Mouse (Mus musculus): ENCODE measurements around the gene Fgd6. TPM values are rescaled to one million over a fixed set of nuclear protein-coding genes. Genes with fewer than 3 reads are reported as not detected.

Fgd6 gene
- polyA plus RNA-seq, 1 experiment from 2014 or later = 3.0 TPM

DNA sequence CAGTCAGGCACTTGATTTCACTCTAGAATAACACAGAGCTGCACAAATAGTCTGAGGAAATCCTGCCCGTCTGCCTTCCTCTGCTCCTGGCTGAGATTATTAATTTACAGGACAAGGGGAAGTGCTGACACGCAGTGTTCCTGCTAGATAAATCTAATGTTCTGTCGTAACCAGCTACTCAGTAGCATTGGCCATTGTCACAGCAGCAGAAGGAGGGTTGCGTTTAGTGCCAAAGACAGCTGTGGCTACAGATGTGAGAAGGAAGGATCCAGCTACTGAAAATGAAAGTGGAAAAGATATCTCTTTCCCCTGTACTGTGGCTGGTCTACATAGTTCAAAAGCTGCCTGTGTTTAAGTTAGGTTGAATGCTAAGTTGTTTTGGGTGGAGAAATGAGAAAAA lies 71.4 kb downstream of the Fgd6 start:
- Histone ChIP-seq H3K9me3 (replicated peaks) (no peaks in the 10 kb centered on the region), H3K27me3 (no peaks in the 10 kb centered on the region), H3K36me3 (peaks cover 11% of the 10 kb centered on the region; the same call in 1 of the 2 replicates), H3K9ac (no peak overlapping the region), H3K4me1 (no peaks in the 10 kb centered on the region), H3K4me2 (no peak overlapping the region), H3K4me3 (replicated peaks) (no peak overlapping the region), H3K27ac (0 out of 2 replicates have a peak overlapping the region, but pooled peaks have one; percentile 9)
- 24% methylated on average over 4 of the region's 4 CpGs for WGBS
- ATAC-seq (replicated peaks; ENCODE audit: low FRiP score) = no peak

DNA sequence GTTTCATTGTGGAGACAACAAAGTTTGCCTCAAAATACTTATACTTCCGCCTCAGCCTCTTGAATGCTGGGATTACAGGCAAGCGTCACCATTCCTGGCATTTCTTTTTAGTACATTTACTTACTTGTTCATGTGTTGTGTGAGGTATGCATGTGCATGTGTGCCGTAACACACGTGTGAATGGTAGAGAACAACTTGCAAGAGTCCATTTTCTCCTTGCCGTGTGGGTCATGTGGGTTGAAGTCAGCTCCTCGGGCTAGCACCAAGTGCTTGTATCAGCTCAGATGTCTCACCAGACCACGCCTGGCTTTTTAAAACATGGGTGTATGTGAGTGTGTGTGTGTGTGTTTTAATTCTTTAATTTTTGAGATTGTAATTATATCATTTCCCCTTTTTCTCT lies 71.8 kb downstream of the Fgd6 start:
- no peak for ATAC-seq (replicated peaks; ENCODE audit: low FRiP score)
- Histone ChIP-seq H3K4me3 (replicated peaks) (no peak overlapping the region), H3K9me3 (replicated peaks) (no peaks in the 10 kb centered on the region), H3K36me3 (peaks cover 11% of the 10 kb centered on the region; the same call in 1 of the 2 replicates), H3K4me2 (no peak overlapping the region), H3K27me3 (no peaks in the 10 kb centered on the region), H3K4me1 (no peaks in the 10 kb centered on the region), H3K27ac (0 out of 2 replicates have a peak overlapping the region, but pooled peaks have one; percentile 13), H3K9ac (no peak overlapping the region)
- WGBS = 89% methylated on average over 7 of the region's 7 CpGs

DNA sequence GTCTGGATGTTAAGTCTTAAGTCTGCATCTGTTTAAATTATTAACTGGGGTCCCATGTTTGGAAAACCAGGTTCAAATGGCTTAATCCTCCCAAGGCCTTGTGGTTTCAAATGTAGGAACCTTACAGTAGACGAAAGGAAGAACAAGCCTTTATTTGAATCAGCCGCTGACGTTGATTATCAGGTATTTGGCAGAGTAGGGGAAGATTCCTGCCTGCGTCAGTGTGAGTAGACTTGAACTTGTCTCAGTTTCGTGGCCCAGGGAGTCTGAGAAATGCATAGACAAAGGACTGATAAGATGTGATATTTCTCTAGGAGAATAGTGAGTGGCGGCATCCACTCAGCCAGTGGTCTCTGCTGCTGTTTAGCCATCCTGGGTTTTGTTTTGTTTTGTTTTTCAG lies 73.0 kb downstream of the Fgd6 start:
- H3K4me3 ChIP-seq (replicated peaks) = no peak overlapping the region
- H3K9ac ChIP-seq = no peak overlapping the region
- no peaks in the 10 kb centered on the region for H3K4me1 ChIP-seq
- no peak overlapping the region for H3K4me2 ChIP-seq
- peaks cover 6% of the 10 kb centered on the region; the same call in 1 of the 2 replicates for H3K36me3 ChIP-seq
- H3K27me3 ChIP-seq = no peaks in the 10 kb centered on the region
- ATAC-seq (replicated peaks; ENCODE audit: low FRiP score) = no peak
- no peaks in the 10 kb centered on the region for H3K9me3 ChIP-seq (replicated peaks)
- 91% methylated on average over 6 of the region's 6 CpGs for WGBS
- H3K27ac ChIP-seq = no peak overlapping the region

DNA sequence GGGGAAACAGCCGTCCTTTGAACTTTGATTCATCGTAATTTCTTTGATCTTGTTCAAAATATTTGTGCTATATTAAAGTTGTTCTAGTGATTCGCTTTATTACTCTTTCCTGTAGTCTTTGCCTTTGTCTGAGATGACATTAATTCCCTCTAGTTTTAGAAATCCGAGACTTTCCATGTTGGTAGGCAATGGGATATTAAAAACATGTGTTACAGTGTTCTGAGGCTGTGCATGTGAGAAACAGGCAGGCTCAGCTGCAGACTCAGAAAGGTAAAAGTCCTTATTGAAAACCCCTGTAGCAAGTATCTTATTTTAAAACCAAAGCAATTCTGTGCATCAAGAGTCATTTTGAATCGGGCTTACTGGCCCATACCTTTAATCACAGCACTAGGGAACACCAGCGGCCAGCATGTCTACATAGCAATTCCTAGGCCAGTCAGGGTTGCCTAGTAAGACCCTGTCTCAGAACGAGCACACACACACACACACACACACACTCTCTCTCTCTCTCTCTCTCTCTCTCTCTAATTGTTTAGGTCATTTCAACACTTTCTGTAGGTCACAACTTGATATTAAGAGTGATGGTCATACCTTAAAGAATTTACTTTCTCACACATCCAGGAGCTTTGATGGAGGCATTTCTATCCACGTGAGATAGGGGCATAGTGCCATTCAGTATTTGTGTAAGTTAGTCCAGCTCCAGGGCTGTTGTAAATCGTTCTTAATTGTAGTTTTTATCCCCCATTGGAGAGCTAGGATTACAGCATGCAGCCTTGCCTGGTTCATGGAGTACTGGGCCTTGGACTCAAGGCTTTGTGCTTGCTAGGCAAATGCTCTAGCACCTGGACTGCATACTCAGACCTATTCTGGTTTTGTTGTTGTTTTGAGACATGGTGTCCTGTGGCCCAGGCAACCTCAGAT lies 75.3 kb downstream of the Fgd6 start:
- Histone ChIP-seq H3K9me3 (replicated peaks) (no peaks in the 10 kb centered on the region), H3K27me3 (no peaks in the 10 kb centered on the region), H3K9ac (no peak overlapping the region), H3K4me1 (peaks cover 6% of the 10 kb centered on the region; the same call in 1 of the 2 replicates), H3K4me2 (no peak overlapping the region), H3K27ac (no peak overlapping the region), H3K36me3 (0 out of 2 replicates have a peak, but pooled peaks cover 4% of the 10 kb centered on the region), H3K4me3 (replicated peaks) (no peak overlapping the region)
- WGBS = 69% methylated on average over 9 of the region's 9 CpGs
- ATAC-seq (replicated peaks; ENCODE audit: low FRiP score) = no peak

DNA sequence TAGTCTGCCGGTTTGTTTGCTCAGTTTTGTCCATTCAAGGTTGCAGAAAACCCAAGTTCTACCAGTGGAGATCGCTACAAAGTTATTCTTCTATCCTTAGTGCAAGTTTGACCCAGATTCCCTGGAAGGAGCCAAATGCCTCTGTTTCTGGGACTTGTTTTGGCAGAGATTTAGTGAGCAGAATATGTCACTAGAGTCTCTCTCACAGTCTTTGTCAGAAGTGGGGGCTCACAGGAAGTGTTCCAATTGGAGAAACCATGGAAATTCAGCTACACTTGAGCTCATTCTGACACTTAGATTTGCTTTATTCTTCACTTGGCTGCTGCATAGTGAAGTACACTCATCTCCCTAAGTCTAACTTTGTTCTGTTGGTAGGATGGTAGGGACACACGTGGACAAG lies 76.4 kb downstream of the Fgd6 start:
- Histone ChIP-seq H3K4me1 (peaks cover 7% of the 10 kb centered on the region; the same call in 1 of the 2 replicates), H3K4me2 (no peak overlapping the region), H3K27me3 (no peaks in the 10 kb centered on the region), H3K36me3 (0 out of 2 replicates have a peak, but pooled peaks cover 4% of the 10 kb centered on the region), H3K9ac (no peak overlapping the region), H3K27ac (no peak overlapping the region), H3K4me3 (replicated peaks) (no peak overlapping the region), H3K9me3 (replicated peaks) (no peaks in the 10 kb centered on the region)
- WGBS = 80% methylated on average over 3 of the region's 3 CpGs
- no peak for ATAC-seq (replicated peaks; ENCODE audit: low FRiP score)

DNA sequence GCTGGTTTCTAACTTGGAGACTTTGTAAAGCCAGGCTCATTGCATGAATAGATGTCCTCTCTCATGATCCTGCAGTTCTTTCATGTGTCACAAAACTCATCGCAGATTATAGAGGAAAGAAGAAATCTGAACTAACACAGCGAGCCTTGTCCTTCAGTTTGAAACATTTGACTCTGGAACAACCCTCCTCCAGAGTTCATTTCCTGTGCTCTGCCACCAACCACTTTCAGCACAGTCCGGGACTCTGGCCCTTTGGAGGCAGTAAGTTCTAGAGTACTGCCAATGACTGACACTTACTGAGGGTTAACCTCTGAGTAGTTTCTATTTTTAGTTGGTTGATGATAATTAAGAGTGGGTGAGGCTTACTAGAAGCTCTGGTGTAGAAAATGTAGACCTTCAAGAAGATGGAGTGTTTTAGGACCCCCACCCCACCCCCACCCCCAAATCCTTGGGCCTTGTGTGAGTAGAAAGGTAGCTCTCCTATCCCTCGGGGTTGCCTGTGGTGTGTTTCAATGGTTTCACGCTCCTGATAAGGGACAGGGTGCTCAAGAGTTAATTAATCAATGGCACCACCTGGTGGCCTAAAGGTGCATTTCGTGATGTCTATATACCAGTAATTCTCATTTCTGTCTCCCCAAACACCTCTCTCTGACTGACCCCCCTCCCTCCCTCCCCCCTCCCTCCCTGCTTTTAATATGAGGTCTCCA lies 80.2 kb downstream of the Fgd6 start:
- Histone ChIP-seq H3K9ac (no peak overlapping the region), H3K4me1 (peaks cover 7% of the 10 kb centered on the region; the same call in 1 of the 2 replicates), H3K27ac (no peak overlapping the region), H3K36me3 (peaks cover 1% of the 10 kb centered on the region; the same call in 1 of the 2 replicates), H3K27me3 (no peaks in the 10 kb centered on the region), H3K4me3 (replicated peaks) (no peak overlapping the region), H3K9me3 (replicated peaks) (no peaks in the 10 kb centered on the region), H3K4me2 (no peak overlapping the region)
- ATAC-seq (replicated peaks; ENCODE audit: low FRiP score) = peak; percentile 75
- 21% methylated on average over 6 of the region's 6 CpGs for WGBS

DNA sequence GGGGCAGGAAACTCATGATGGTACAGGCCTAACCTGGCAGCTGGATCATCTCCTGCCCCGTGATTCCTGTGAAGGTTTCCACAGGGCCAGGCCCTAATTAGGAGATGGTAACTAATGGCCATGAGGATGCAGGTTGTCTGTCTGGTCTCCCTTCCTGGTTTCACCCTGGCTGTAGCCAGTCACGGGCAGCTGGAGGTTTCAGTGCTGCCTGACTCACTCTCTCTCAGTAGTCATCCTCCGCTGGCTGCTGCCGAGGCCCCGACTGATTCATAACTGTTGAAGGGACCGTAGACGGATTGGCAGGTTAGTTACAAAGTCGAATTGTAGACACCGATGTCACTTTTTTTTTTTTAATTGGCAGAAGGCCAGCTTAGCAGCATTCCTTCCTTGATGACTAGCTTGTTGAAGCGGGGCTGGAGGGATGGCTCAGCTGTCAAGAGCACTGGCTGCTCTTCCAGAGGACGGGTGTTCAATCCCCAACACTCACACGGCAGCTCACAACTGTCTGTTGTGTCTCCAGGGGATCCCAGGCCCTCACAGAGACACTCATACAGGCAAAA lies 81.1 kb downstream of the Fgd6 start:
- WGBS = 69% methylated on average over 12 of the region's 12 CpGs
- Histone ChIP-seq H3K4me3 (replicated peaks) (no peak overlapping the region), H3K4me2 (no peak overlapping the region), H3K27me3 (no peaks in the 10 kb centered on the region), H3K36me3 (peaks cover 9% of the 10 kb centered on the region; the same call in 1 of the 2 replicates), H3K27ac (no peak overlapping the region), H3K9me3 (replicated peaks) (no peaks in the 10 kb centered on the region), H3K4me1 (peaks cover 7% of the 10 kb centered on the region; the same call in 1 of the 2 replicates), H3K9ac (no peak overlapping the region)
- ATAC-seq (replicated peaks; ENCODE audit: low FRiP score) = 0 out of 2 replicates have a peak, but pooled peaks have one; percentile 40

DNA sequence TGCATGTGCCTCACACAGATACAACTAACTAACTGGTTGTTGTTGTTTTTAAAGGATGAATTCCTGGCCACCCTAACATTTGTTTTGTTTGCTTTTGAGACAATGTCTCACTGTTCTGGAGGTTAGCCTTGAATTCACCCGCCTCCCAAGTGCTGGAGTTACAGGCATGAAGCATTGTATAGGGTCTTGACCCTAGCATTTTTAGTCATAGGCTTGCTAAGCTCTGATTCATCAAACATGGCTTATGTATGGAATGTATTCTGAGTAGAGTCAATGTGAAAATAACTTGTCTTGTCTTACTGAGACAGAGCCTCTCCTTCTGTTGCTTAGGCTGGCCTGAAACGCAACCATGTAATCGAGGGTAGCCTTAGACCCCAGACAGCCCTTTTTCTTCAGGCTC lies 82.1 kb downstream of the Fgd6 start:
- no peak for ATAC-seq (replicated peaks; ENCODE audit: low FRiP score)
- H3K9ac ChIP-seq = no peak overlapping the region
- no peak overlapping the region for H3K27ac ChIP-seq
- 89% methylated on average over 3 of the region's 3 CpGs for WGBS
- no peak overlapping the region for H3K4me3 ChIP-seq (replicated peaks)
- peaks cover 10% of the 10 kb centered on the region for H3K36me3 ChIP-seq
- peaks cover 7% of the 10 kb centered on the region; the same call in 1 of the 2 replicates for H3K4me1 ChIP-seq
- no peaks in the 10 kb centered on the region for H3K27me3 ChIP-seq
- H3K9me3 ChIP-seq (replicated peaks) = no peaks in the 10 kb centered on the region
- no peak overlapping the region for H3K4me2 ChIP-seq

DNA sequence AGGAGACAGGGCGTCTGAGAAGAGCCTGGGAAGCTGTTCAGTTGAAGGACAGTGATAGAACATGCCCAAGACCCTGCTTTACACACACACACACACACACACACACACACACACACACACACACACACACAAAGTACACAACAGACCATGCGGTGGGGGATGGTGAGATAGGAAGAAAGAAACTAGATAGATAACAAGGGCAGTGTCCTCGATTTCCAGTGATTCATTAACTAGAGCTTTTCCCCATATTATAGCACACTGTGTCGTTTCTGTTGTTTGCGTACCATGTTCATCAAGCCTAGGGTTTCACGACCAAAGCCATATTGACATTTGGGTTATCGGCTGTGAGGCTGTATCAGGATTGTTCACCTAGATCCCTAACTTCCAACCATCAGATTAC lies 83.2 kb downstream of the Fgd6 start:
- Histone ChIP-seq H3K4me1 (peaks cover 7% of the 10 kb centered on the region; the same call in 1 of the 2 replicates), H3K9me3 (replicated peaks) (no peaks in the 10 kb centered on the region), H3K4me2 (no peak overlapping the region), H3K36me3 (peaks cover 18% of the 10 kb centered on the region), H3K27me3 (no peaks in the 10 kb centered on the region), H3K9ac (no peak overlapping the region), H3K4me3 (replicated peaks) (no peak overlapping the region), H3K27ac (no peak overlapping the region)
- WGBS = 89% methylated on average over 7 of the region's 7 CpGs
- ATAC-seq (replicated peaks; ENCODE audit: low FRiP score) = no peak

DNA sequence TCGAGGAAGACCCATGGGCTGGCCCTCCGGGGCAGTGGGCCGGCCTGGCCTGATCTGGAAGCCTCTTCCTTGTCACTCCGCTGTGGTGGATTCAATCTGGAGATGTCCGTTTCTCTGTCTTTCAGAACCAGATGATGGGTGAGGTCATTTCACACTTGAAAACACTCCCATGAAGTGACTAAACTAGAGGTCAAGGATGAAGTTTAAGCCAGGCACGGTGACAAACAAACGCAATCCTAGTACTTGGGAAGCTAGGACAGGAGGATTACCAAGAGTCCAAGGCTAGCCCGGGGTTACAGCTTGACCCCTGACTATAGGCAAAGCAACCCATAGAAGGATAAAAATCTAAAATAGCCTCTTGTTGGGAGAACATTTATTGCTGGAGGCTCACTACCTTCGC lies 84.9 kb downstream of the Fgd6 start:
- Histone ChIP-seq H3K27me3 (no peaks in the 10 kb centered on the region), H3K4me2 (no peak overlapping the region), H3K4me1 (peaks cover 5% of the 10 kb centered on the region; the same call in 1 of the 2 replicates), H3K27ac (no peak overlapping the region), H3K9ac (no peak overlapping the region), H3K9me3 (replicated peaks) (no peaks in the 10 kb centered on the region), H3K4me3 (replicated peaks) (no peak overlapping the region), H3K36me3 (peaks cover 27% of the 10 kb centered on the region)
- no peak for ATAC-seq (replicated peaks; ENCODE audit: low FRiP score)
- 87% methylated on average over 9 of the region's 9 CpGs for WGBS

DNA sequence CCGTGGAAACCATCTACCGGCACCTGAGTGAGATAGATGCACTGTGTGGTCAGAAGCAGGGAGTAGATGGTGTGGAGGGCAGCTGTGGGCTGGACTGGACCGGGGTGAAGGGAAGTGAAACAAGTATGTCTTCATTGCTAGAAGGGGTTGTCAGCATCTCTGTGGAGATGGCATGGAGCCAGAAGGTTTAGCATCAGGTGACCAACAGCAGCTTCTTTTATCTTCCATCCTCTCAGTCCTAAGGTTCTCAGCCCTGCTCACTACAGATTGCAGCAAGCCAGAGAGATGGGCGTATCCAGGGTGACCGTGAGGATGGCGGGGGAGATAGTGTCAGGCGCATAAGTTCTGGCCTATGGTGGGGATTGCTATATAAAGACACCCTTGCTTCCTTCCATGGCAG lies 86.8 kb downstream of the Fgd6 start:
- Histone ChIP-seq H3K27ac (no peak overlapping the region), H3K4me2 (no peak overlapping the region), H3K9ac (no peak overlapping the region), H3K4me1 (no peaks in the 10 kb centered on the region), H3K36me3 (peaks cover 36% of the 10 kb centered on the region), H3K27me3 (no peaks in the 10 kb centered on the region), H3K4me3 (replicated peaks) (no peak overlapping the region), H3K9me3 (replicated peaks) (no peaks in the 10 kb centered on the region)
- 91% methylated on average over 7 of the region's 7 CpGs for WGBS
- ATAC-seq (replicated peaks; ENCODE audit: low FRiP score) = no peak

DNA sequence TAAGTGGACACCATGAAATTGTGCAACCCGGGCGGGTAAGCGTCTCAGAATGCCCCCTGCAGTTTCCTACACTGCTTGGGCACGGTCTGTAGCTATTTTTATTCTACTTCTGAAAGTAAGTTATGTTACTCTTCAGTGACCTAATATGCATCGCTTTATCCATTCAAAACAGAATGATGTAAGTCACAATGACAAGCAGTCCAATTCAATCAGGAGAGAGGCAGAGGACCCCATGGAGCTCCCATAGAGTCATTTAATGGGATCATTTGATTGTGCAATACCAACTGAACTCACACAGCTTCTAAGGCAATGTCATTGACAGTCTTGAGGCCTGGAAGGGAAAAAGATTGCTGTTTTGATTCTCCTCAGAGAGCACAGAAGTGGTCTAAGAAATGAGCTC lies 87.8 kb downstream of the Fgd6 start:
- ATAC-seq (replicated peaks; ENCODE audit: low FRiP score) = no peak
- no peak overlapping the region for H3K9ac ChIP-seq

More for the DNA sequence above, 87.8 kb downstream of the Fgd6 start:
- H3K9me3 ChIP-seq (replicated peaks) = no peaks in the 10 kb centered on the region
- H3K27ac ChIP-seq = no peak overlapping the region
- H3K4me1 ChIP-seq = no peaks in the 10 kb centered on the region
- H3K4me2 ChIP-seq = no peak overlapping the region
- 96% methylated on average over 5 of the region's 5 CpGs for WGBS
- H3K4me3 ChIP-seq (replicated peaks) = no peak overlapping the region
- peaks cover 36% of the 10 kb centered on the region for H3K36me3 ChIP-seq
- no peaks in the 10 kb centered on the region for H3K27me3 ChIP-seq
